Mouse (Mus musculus): ENCODE data around the gene Zfyve21. TPM values are rescaled to one million over a fixed set of nuclear protein-coding genes. Genes with fewer than 3 reads are reported as not detected.

The Zfyve21 gene
- polyA plus RNA-seq, 1 experiment from 2014 or later = 30.5 TPM

GRCm38 (mm10) chr12:111777919-111778318, 36.1 kb upstream of the Zfyve21 start:
- Histone ChIP-seq H3K27me3 (ENCODE audit: control insufficient read depth, insufficient read depth, low read length) (no peaks in the 10 kb centered on the region), H3K9ac (replicated peaks; ENCODE audit: low read depth, low read length) (no peak overlapping the region), H3K9me3 (ENCODE audit: control insufficient read depth, low read length) (no peaks in the 10 kb centered on the region), H3K4me2 (ENCODE audit: low read depth, low read length) (no peak overlapping the region), H3K4me3 (ENCODE audit: low read depth, low read length) (no peak overlapping the region), H3K36me3 (ENCODE audit: control insufficient read depth, insufficient read depth, low read length) (peaks cover 91% of the 10 kb centered on the region), H3K4me1 (ENCODE audit: control insufficient read depth, insufficient read depth, low read length) (no peaks in the 10 kb centered on the region), H3K27ac (ENCODE audit: low read depth, low read length) (no peak overlapping the region)
- no peak for ATAC-seq (ENCODE audit: low read depth)
- 94% methylated on average over 13 of the region's 13 CpGs for WGBS

GRCm38 (mm10) chr12:111779544-111779943, 34.4 kb upstream of the Zfyve21 start:
- H3K9me3 ChIP-seq (ENCODE audit: control insufficient read depth, low read length) = no peaks in the 10 kb centered on the region
- no peak overlapping the region for H3K4me3 ChIP-seq (ENCODE audit: low read depth, low read length)
- H3K9ac ChIP-seq (replicated peaks; ENCODE audit: low read depth, low read length) = no peak overlapping the region
- no peaks in the 10 kb centered on the region for H3K4me1 ChIP-seq (ENCODE audit: control insufficient read depth, insufficient read depth, low read length)
- WGBS = 95% methylated on average over 1 of the region's 1 CpGs
- no peaks in the 10 kb centered on the region for H3K27me3 ChIP-seq (ENCODE audit: control insufficient read depth, insufficient read depth, low read length)
- peaks cover 82% of the 10 kb centered on the region for H3K36me3 ChIP-seq (ENCODE audit: control insufficient read depth, insufficient read depth, low read length)
- no peak overlapping the region for H3K4me2 ChIP-seq (ENCODE audit: low read depth, low read length)
- no peak overlapping the region for H3K27ac ChIP-seq (ENCODE audit: low read depth, low read length)
- ATAC-seq (ENCODE audit: low read depth) = no peak

GRCm38 (mm10) chr12:111785174-111785573, 28.8 kb upstream of the Zfyve21 start:
- WGBS = 73% methylated on average over 14 of the region's 15 CpGs
- no peaks in the 10 kb centered on the region for H3K9me3 ChIP-seq (ENCODE audit: control insufficient read depth, low read length)
- H3K36me3 ChIP-seq (ENCODE audit: control insufficient read depth, insufficient read depth, low read length) = peaks cover 77% of the 10 kb centered on the region
- no peaks in the 10 kb centered on the region for H3K27me3 ChIP-seq (ENCODE audit: control insufficient read depth, insufficient read depth, low read length)
- H3K4me1 ChIP-seq (ENCODE audit: control insufficient read depth, insufficient read depth, low read length) = no peaks in the 10 kb centered on the region
- H3K9ac ChIP-seq (replicated peaks; ENCODE audit: low read depth, low read length) = no peak overlapping the region
- no peak overlapping the region for H3K27ac ChIP-seq (ENCODE audit: low read depth, low read length)
- no peak overlapping the region for H3K4me2 ChIP-seq (ENCODE audit: low read depth, low read length)
- no peak overlapping the region for H3K4me3 ChIP-seq (ENCODE audit: low read depth, low read length)
- ATAC-seq (ENCODE audit: low read depth) = no peak

- Histone ChIP-seq H3K36me3 (ENCODE audit: control insufficient read depth, insufficient read depth, low read length) (peaks cover 74% of the 10 kb centered on the region), H3K9me3 (ENCODE audit: control insufficient read depth, low read length) (no peaks in the 10 kb centered on the region), H3K4me1 (ENCODE audit: control insufficient read depth, insufficient read depth, low read length) (no peaks in the 10 kb centered on the region), H3K4me3 (ENCODE audit: low read depth, low read length) (no peak overlapping the region), H3K4me2 (ENCODE audit: low read depth, low read length) (no peak overlapping the region), H3K27ac (ENCODE audit: low read depth, low read length) (no peak overlapping the region), H3K9ac (replicated peaks; ENCODE audit: low read depth, low read length) (no peak overlapping the region), H3K27me3 (ENCODE audit: control insufficient read depth, insufficient read depth, low read length) (no peaks in the 10 kb centered on the region)
- ATAC-seq (ENCODE audit: low read depth) = no peak
- WGBS = 94% methylated on average over 6 of the region's 6 CpGs
Measured at GRCm38 (mm10) chr12:111787015-111787414, 27.0 kb upstream of the Zfyve21 start.

GRCm38 (mm10) chr12:111790090-111790489, 23.9 kb upstream of the Zfyve21 start:
- 97% methylated on average over 5 of the region's 5 CpGs for WGBS

GRCm38 (mm10) chr12:111790631-111791030, 23.3 kb upstream of the Zfyve21 start:
- peaks cover 78% of the 10 kb centered on the region for H3K36me3 ChIP-seq (ENCODE audit: control insufficient read depth, insufficient read depth, low read length)
- WGBS = 91% methylated on average over 7 of the region's 7 CpGs
- H3K4me2 ChIP-seq (ENCODE audit: low read depth, low read length) = no peak overlapping the region
- no peak overlapping the region for H3K27ac ChIP-seq (ENCODE audit: low read depth, low read length)
- ATAC-seq (ENCODE audit: low read depth) = no peak
- no peak overlapping the region for H3K9ac ChIP-seq (replicated peaks; ENCODE audit: low read depth, low read length)
- H3K4me1 ChIP-seq (ENCODE audit: control insufficient read depth, insufficient read depth, low read length) = no peaks in the 10 kb centered on the region
- no peaks in the 10 kb centered on the region for H3K27me3 ChIP-seq (ENCODE audit: control insufficient read depth, insufficient read depth, low read length)
- no peaks in the 10 kb centered on the region for H3K9me3 ChIP-seq (ENCODE audit: control insufficient read depth, low read length)
- H3K4me3 ChIP-seq (ENCODE audit: low read depth, low read length) = no peak overlapping the region

More at GRCm38 (mm10) chr12:111790090-111790489, 23.9 kb upstream of the Zfyve21 start:
- H3K4me3 ChIP-seq (ENCODE audit: low read depth, low read length) = no peak overlapping the region
- no peaks in the 10 kb centered on the region for H3K27me3 ChIP-seq (ENCODE audit: control insufficient read depth, insufficient read depth, low read length)
- no peak overlapping the region for H3K9ac ChIP-seq (replicated peaks; ENCODE audit: low read depth, low read length)
- H3K4me1 ChIP-seq (ENCODE audit: control insufficient read depth, insufficient read depth, low read length) = no peaks in the 10 kb centered on the region
- H3K4me2 ChIP-seq (ENCODE audit: low read depth, low read length) = no peak overlapping the region
- H3K36me3 ChIP-seq (ENCODE audit: control insufficient read depth, insufficient read depth, low read length) = peaks cover 82% of the 10 kb centered on the region
- ATAC-seq (ENCODE audit: low read depth) = no peak
- no peaks in the 10 kb centered on the region for H3K9me3 ChIP-seq (ENCODE audit: control insufficient read depth, low read length)
- H3K27ac ChIP-seq (ENCODE audit: low read depth, low read length) = no peak overlapping the region

- Histone ChIP-seq H3K4me3 (ENCODE audit: low read depth, low read length) (no peak overlapping the region), H3K4me2 (ENCODE audit: low read depth, low read length) (no peak overlapping the region), H3K27ac (ENCODE audit: low read depth, low read length) (no peak overlapping the region), H3K4me1 (ENCODE audit: control insufficient read depth, insufficient read depth, low read length) (no peaks in the 10 kb centered on the region), H3K27me3 (ENCODE audit: control insufficient read depth, insufficient read depth, low read length) (no peaks in the 10 kb centered on the region), H3K36me3 (ENCODE audit: control insufficient read depth, insufficient read depth, low read length) (peaks cover 72% of the 10 kb centered on the region), H3K9ac (replicated peaks; ENCODE audit: low read depth, low read length) (no peak overlapping the region), H3K9me3 (ENCODE audit: control insufficient read depth, low read length) (no peaks in the 10 kb centered on the region)
- WGBS = 71% methylated on average over 13 of the region's 13 CpGs
- ATAC-seq (ENCODE audit: low read depth) = no peak
Measured at GRCm38 (mm10) chr12:111791474-111792104, 22.4 kb upstream of the Zfyve21 start.

- Histone ChIP-seq H3K4me2 (ENCODE audit: low read depth, low read length) (no peak overlapping the region), H3K9ac (replicated peaks; ENCODE audit: low read depth, low read length) (no peak overlapping the region), H3K36me3 (ENCODE audit: control insufficient read depth, insufficient read depth, low read length) (peaks cover 50% of the 10 kb centered on the region), H3K9me3 (ENCODE audit: control insufficient read depth, low read length) (no peaks in the 10 kb centered on the region), H3K27me3 (ENCODE audit: control insufficient read depth, insufficient read depth, low read length) (no peaks in the 10 kb centered on the region), H3K4me3 (ENCODE audit: low read depth, low read length) (no peak overlapping the region), H3K27ac (ENCODE audit: low read depth, low read length) (no peak overlapping the region), H3K4me1 (ENCODE audit: control insufficient read depth, insufficient read depth, low read length) (no peaks in the 10 kb centered on the region)
- WGBS = 80% methylated on average over 22 of the region's 22 CpGs
- no peak for ATAC-seq (ENCODE audit: low read depth)
Measured at GRCm38 (mm10) chr12:111794102-111794501, 19.9 kb upstream of the Zfyve21 start.

- H3K9me3 ChIP-seq (ENCODE audit: control insufficient read depth, low read length) = no peaks in the 10 kb centered on the region
- WGBS = 94% methylated on average over 18 of the region's 18 CpGs
- H3K4me1 ChIP-seq (ENCODE audit: control insufficient read depth, insufficient read depth, low read length) = no peaks in the 10 kb centered on the region
- no peaks in the 10 kb centered on the region for H3K27me3 ChIP-seq (ENCODE audit: control insufficient read depth, insufficient read depth, low read length)
- no peak overlapping the region for H3K4me2 ChIP-seq (ENCODE audit: low read depth, low read length)
- no peak overlapping the region for H3K9ac ChIP-seq (replicated peaks; ENCODE audit: low read depth, low read length)
- H3K4me3 ChIP-seq (ENCODE audit: low read depth, low read length) = no peak overlapping the region
- peaks cover 45% of the 10 kb centered on the region for H3K36me3 ChIP-seq (ENCODE audit: control insufficient read depth, insufficient read depth, low read length)
- no peak for ATAC-seq (ENCODE audit: low read depth)
- no peak overlapping the region for H3K27ac ChIP-seq (ENCODE audit: low read depth, low read length)
Measured at GRCm38 (mm10) chr12:111794526-111795179, 19.3 kb upstream of the Zfyve21 start.

Measured in neural tube, embryonic 14.5 days (tissue).